Mouse (Mus musculus): ENCODE data around the gene Kif21b. TPM values are rescaled to one million over a fixed set of nuclear protein-coding genes. Genes with fewer than 3 reads are reported as not detected.

Gene Kif21b
- 1.2 TPM for polyA plus RNA-seq (2014; fragmentation: Illumina TruSeq; extraction: RNeasy Lipid Tissue Mini Kit (QIAGEN cat#74804); ENCODE audit: low replicate concordance)

DNA sequence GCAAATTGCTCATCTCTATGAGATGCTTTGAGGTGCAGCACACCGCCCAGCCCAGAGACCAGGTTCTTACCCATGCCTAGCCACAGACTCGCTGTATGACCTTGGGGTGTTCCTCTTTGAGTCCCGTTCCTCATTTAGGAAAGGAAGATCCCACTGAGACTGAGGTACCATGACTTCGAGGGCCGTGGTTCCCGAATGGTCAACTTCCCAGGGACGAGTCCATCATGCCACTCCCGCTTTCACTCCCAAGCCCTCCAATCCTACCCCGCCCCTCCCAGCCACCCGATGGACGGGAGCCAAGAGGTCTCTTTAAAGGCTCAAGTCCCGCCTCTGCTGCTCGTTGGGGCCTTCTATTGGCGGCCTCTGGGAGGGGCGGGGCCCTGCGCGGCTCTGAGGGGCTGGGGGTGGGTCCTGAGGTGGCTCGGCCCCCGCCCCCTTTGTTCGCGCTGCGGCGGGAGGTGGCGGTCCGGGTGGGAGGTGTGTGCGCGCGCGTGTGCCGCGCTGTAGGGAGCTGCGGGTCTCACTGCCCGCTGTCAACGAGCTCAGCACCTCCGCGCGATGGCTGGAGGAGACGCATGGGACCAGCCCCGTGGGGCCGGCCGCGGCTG lies at the start of gene Kif21b:
TSS of gene Kif21b (plus strand) at position 439 of the 608 bp plus-strand sequence.

GRCm38 (mm10) chr1:136212803-136213202 lies 81.6 kb downstream of the Kif21b start, which contains the start of gene Mroh3:
TSS of gene Mroh3 (minus strand) at chr1:136212828.

Other genes starting within 250 kb of the Kif21b start
- 2.0 TPM for gene Pkp1, start 212.2 kb upstream of the Kif21b start, polyA plus RNA-seq (2014; fragmentation: Illumina TruSeq; extraction: RNeasy Lipid Tissue Mini Kit (QIAGEN cat#74804); ENCODE audit: low replicate concordance)
- not detected for gene Igfn1, start 125.0 kb upstream of the Kif21b start, polyA plus RNA-seq (2014; fragmentation: Illumina TruSeq; extraction: RNeasy Lipid Tissue Mini Kit (QIAGEN cat#74804); ENCODE audit: low replicate concordance)
- 0.63 TPM for gene Tmem9, start 123.2 kb upstream of the Kif21b start, polyA plus RNA-seq (2014; fragmentation: Illumina TruSeq; extraction: RNeasy Lipid Tissue Mini Kit (QIAGEN cat#74804); ENCODE audit: low replicate concordance)
- gene Ascl5, start 80.6 kb upstream of the Kif21b start, polyA plus RNA-seq (2014; fragmentation: Illumina TruSeq; extraction: RNeasy Lipid Tissue Mini Kit (QIAGEN cat#74804); ENCODE audit: low replicate concordance) = not detected
- gene Cacna1s, start 78.6 kb upstream of the Kif21b start, polyA plus RNA-seq (2014; fragmentation: Illumina TruSeq; extraction: RNeasy Lipid Tissue Mini Kit (QIAGEN cat#74804); ENCODE audit: low replicate concordance) = not detected
- gene Mroh3, start 81.4 kb downstream of the Kif21b start, polyA plus RNA-seq (2014; fragmentation: Illumina TruSeq; extraction: RNeasy Lipid Tissue Mini Kit (QIAGEN cat#74804); ENCODE audit: low replicate concordance) = 1.3 TPM
- 1.7 TPM for gene Inava, start 102.9 kb downstream of the Kif21b start, polyA plus RNA-seq (2014; fragmentation: Illumina TruSeq; extraction: RNeasy Lipid Tissue Mini Kit (QIAGEN cat#74804); ENCODE audit: low replicate concordance)
- not detected for gene Gpr25, start 129.5 kb downstream of the Kif21b start, polyA plus RNA-seq (2014; fragmentation: Illumina TruSeq; extraction: RNeasy Lipid Tissue Mini Kit (QIAGEN cat#74804); ENCODE audit: low replicate concordance)
- 7.7 TPM for gene Camsap2, start 214.7 kb downstream of the Kif21b start, polyA plus RNA-seq (2014; fragmentation: Illumina TruSeq; extraction: RNeasy Lipid Tissue Mini Kit (QIAGEN cat#74804); ENCODE audit: low replicate concordance)